Mouse (Mus musculus): ENCODE results near the gene Ppp2r5a.
"Not testable (repeated sequence)": the region's sequence is repeated elsewhere in the genome, so short reads cannot be mapped to it uniquely, and the experiment has no call there.

Ppp2r5a gene

GRCm38 (mm10) chr1:191403074-191403473 lies at the start of gene Ppp2r5a:
Gene Ppp2r5a (minus strand): TSS chr1:191403272.
- DNase-seq, result no peak

GRCm38 (mm10) chr1:191450614-191451013 lies 47.5 kb upstream of the Ppp2r5a start:
- DNase-seq, result no peak

- DNase-seq, result no peak
These were observed 46.5 kb upstream of the Ppp2r5a start for GRCm38 (mm10) chr1:191449537-191449936.

- no peak for DNase-seq
These were observed 44.4 kb upstream of the Ppp2r5a start for GRCm38 (mm10) chr1:191447391-191448016.

- DNase-seq, result no peak
These were observed 43.2 kb upstream of the Ppp2r5a start for GRCm38 (mm10) chr1:191446307-191446706.

GRCm38 (mm10) chr1:191445831-191446258 lies 42.8 kb upstream of the Ppp2r5a start:
- peak; percentile 12 to 22 for DNase-seq

- DNase-seq, result no peak
These were observed 42.3 kb upstream of the Ppp2r5a start for GRCm38 (mm10) chr1:191445401-191445800.

GRCm38 (mm10) chr1:191444467-191444866 lies 41.4 kb upstream of the Ppp2r5a start:
- DNase-seq, result no peak

GRCm38 (mm10) chr1:191439011-191439410 lies 35.9 kb upstream of the Ppp2r5a start:
- DNase-seq, result no peak

GRCm38 (mm10) chr1:191438546-191438945 lies 35.5 kb upstream of the Ppp2r5a start:
- no peak for DNase-seq

GRCm38 (mm10) chr1:191436647-191437046 lies 33.6 kb upstream of the Ppp2r5a start:
- DNase-seq, result no peak

- no peak for DNase-seq
These were observed 32.3 kb upstream of the Ppp2r5a start for GRCm38 (mm10) chr1:191435359-191435758.

GRCm38 (mm10) chr1:191432531-191432930 lies 29.5 kb upstream of the Ppp2r5a start:
- DNase-seq, result no peak

GRCm38 (mm10) chr1:191432023-191432422 lies 29.0 kb upstream of the Ppp2r5a start:
- DNase-seq, result no peak

- no peak for DNase-seq
These were observed 27.0 kb upstream of the Ppp2r5a start for GRCm38 (mm10) chr1:191430121-191430520.

- no peak for DNase-seq
These were observed 22.8 kb upstream of the Ppp2r5a start for GRCm38 (mm10) chr1:191425884-191426283.

- DNase-seq, result no peak
These were observed 20.1 kb upstream of the Ppp2r5a start for GRCm38 (mm10) chr1:191423201-191423600.

GRCm38 (mm10) chr1:191422714-191423113 lies 19.6 kb upstream of the Ppp2r5a start:
- DNase-seq, result not testable (repeated sequence)

- no peak for DNase-seq
These were observed 19.1 kb upstream of the Ppp2r5a start for GRCm38 (mm10) chr1:191422164-191422563.

GRCm38 (mm10) chr1:191421426-191421999 lies 18.4 kb upstream of the Ppp2r5a start:
- no peak for DNase-seq

- DNase-seq, result peak; percentile 32 to 41
These were observed 17.9 kb upstream of the Ppp2r5a start for GRCm38 (mm10) chr1:191420930-191421404.

GRCm38 (mm10) chr1:191419991-191420751 lies 17.1 kb upstream of the Ppp2r5a start:
- DNase-seq, result no peak

- no peak for DNase-seq
These were observed 16.3 kb upstream of the Ppp2r5a start for GRCm38 (mm10) chr1:191419421-191419820.

GRCm38 (mm10) chr1:191418936-191419335 lies 15.9 kb upstream of the Ppp2r5a start:
- no peak for DNase-seq

Data from spleen, adult 18-20 months (tissue).